Mouse (Mus musculus): ENCODE measurements at regions not wholly inside any gene's neighbourhood (a gene's known extent, or its start where the extent isn't known, plus 50 kb on each side); places are given as distances from the start of the nearest gene placed in this dataset.

DNA sequence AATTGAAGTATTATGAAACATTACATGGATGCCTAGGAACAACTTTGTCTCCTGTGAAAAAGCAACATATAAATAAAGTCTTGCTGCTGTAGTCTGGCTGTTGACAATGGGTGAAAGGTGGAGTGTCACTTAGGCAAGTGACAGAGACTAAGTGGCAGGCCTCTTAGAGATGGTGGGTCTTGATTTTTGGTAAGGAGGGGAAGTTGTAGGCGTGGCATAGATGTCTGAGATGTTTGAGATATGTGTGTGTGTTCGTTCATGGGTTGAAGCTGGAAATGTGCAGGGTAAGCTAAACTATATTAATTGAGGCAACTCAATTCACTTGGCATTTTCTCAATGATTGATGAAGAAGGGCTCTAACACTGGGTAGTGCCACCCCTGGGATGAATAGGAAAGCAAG is 90.7 kb upstream of the Rasgrp1 start:
- TF ChIP-seq CTCF (IDR thresholded peaks at IDR 0.05; ENCODE audit: low read depth, low read length) (no peak), POLR2A (IDR thresholded peaks at IDR 0.05; ENCODE audit: extremely low read depth, insufficient read depth, low read length) (no peak)

Data from liver, adult 2 months (tissue).